Mouse (Mus musculus) brain, adult 2 months (tissue): Measurements from ENCODE around the gene Foxn4.
A peak's percentile ranks its signal among the peaks of the same experiment; 100 is the strongest.

Source experiments
- DNase-seq: peaks from one replicate; pipeline ENCODE4 v3.0.0; 2011; ENCODE audit warnings: low read depth, low spot score

Gene Foxn4

GRCm38 (mm10) chr5:114279382-114280143, 6.0 kb upstream of the Foxn4 start:
- no peak for DNase-seq

GRCm38 (mm10) chr5:114275991-114276390, 2.4 kb upstream of the Foxn4 start:
- no peak for DNase-seq

GRCm38 (mm10) chr5:114275339-114275738, 1.7 kb upstream of the Foxn4 start:
- DNase-seq = no peak

- no peak for DNase-seq
Measured at GRCm38 (mm10) chr5:114269984-114270383, 3.6 kb downstream of the Foxn4 start.

DNA sequence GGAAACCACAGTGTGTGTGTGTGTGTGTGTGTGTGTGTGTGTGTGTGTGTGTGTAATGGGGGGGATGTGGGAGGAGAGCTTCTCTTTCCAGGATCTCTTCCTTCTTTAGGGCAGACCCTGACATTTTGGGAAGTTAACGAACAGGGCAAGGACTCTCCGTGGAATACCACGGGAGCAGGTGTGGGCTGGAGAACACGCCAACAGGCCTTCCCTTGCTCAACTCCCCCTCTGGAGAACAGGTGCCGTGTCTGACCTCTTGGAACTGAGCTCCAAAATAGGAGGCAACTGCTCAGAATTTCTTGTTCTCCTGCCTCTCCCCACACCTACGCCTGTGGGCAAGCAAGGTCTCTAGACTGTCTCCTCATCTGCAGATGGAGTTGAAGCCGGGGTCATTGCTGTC, 4.1 kb downstream of the Foxn4 start:
- DNase-seq = no peak

DNA sequence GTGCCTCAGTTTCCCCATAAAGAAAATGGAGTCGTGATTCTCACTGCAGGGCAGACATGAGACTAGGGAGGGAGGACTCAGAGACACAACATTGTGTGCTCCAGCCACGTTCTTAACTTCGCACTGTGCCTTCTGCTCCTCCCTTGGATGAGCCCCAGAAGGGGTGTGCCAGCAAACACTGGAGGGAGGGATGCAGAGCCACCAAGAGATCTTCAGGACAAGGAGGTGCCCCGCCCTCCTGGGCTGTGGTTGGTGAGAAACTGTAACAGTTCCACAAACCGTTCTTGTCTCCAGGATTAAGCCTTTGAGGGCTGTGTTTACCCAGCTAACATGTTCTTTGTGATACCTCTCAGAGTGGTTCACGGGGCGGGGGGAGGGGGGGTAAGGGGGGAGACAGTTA, 5.0 kb downstream of the Foxn4 start:
- DNase-seq = peak; percentile 31

GRCm38 (mm10) chr5:114264791-114265190, 8.8 kb downstream of the Foxn4 start:
- no peak for DNase-seq

DNA sequence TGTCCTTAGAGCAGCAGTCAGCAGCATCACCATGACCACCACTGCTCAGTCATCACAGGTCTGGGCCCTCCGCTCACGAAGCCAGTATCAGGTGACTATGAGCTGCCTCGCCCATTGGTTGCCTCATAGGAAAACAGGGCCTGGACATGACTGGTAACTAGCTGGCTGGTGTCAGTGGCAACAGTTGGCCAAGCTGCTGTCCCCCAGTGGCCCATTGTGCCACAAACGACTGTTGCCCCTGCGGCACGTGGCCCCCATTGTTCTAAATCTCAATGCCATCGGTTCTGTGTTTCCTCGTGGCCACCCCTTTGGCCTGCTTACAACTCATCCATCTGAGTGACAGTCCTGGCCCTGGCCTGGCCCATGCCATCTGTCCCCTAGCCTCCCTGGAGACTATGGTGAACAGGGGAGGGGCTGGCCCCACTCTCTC, 9.6 kb downstream of the Foxn4 start:
- DNase-seq = peak; percentile 32

DNA sequence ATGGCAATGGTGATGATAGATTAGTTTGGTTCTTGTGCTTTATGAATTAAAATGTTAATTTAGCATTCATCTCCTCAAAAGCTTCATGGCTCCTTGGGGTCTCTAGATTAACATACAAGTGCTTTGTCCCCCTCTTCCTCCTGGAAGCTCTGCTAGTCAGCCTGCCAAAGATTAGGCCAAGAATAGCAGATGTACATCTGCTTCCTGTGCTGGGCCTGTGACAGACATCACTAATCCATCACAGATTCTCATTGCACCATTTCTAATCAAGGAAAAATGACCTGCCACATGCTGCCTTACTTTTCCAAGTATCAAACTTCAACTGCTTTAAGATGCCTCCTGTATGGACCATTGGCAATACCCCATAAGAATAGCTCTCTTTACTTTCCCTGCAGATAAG, 12.1 kb downstream of the Foxn4 start:
- no peak for DNase-seq

- no peak for DNase-seq
Measured at GRCm38 (mm10) chr5:114259495-114259894, 14.1 kb downstream of the Foxn4 start.

- DNase-seq = peak; percentile 80
Measured at GRCm38 (mm10) chr5:114248174-114248589, 25.4 kb downstream of the Foxn4 start.

- DNase-seq = no peak
Measured at GRCm38 (mm10) chr5:114246465-114246864, 27.1 kb downstream of the Foxn4 start.

GRCm38 (mm10) chr5:114239737-114240136, 33.9 kb downstream of the Foxn4 start:
- no peak for DNase-seq

GRCm38 (mm10) chr5:114238924-114239323, 34.7 kb downstream of the Foxn4 start:
- DNase-seq = no peak

- DNase-seq = no peak
Measured at GRCm38 (mm10) chr5:114228901-114229300, 44.7 kb downstream of the Foxn4 start.

DNA sequence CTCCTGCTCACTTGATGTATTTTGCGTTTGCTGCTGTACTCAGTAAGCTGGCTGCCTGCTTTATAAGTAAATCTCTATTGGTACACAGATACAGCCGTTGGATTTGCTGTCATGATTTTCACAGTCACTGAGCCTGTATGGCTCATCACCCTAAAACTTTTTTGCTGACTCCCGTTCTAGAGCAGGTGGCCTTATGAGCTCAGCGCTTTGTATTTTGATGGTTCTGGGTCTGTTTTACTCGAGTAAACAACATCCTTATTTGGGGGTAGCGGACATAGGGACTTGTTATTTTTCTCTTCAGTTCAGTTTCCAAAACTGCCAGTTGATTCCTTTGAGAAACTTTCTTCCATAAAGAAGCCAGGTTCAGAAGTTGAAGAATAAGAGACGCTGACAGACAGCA, 47.6 kb downstream of the Foxn4 start:
- peak; percentile 8 for DNase-seq

DNA sequence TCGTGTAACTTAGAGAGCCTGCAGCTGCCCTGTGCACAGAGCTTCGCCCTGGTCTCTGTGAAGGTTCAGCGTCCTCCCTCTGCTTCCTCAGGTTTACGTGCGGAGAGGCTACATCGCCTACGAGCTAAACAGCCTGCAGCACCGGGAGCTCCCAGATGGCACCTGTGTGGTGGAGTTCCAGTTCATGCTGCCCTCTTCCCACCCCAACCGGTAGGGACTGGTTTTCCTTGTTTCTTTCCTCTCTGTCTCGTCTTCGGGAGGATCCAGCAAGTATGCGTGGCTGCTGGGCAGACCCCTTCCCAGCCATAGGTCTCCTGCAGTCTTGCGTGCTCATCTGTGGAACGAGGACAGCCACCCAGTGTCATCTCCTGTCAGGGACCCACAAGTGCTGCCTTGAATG, 54.8 kb downstream of the Foxn4 start:
- no peak for DNase-seq

- no peak for DNase-seq
Measured at GRCm38 (mm10) chr5:114213183-114213582, 60.4 kb downstream of the Foxn4 start.

DNA sequence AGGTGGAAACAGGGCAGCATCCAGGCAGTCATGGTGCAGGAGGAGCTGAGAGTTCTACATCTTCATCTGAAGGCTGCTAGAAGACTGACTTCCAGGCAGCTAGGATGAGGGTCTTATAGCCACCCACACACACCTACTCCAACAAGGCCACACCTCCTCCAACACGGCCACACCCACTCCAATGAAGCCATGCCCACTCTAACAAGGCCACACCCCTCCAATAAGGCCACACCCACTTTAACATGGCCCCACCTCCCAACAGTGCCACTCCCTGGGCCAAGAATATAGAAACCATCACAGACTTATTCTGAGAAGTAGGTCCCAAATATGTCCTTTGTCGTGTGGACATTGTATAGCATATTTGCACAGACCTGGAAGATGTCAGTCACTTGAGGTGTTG, 67.4 kb downstream of the Foxn4 start:
- no peak for DNase-seq
